Mouse (Mus musculus) heart, adult 2 months (tissue): ENCODE measurements around the gene Asah2.

Experiments used
- CTCF ChIP-seq: fragments of 200-600 bp; IDR thresholded peaks from 2 replicates; pipeline ENCODE4 v1.8.1; 2022; ENCODE audit warnings: antibody characterized with exemption, mild to moderate bottlenecking, moderate library complexity
- POLR2A ChIP-seq: fragments of 200-500 bp; IDR thresholded peaks from 2 replicates; pipeline ENCODE4 v1.6.1; 2011; ENCODE audit warnings: mild to moderate bottlenecking, low read depth, low read length, control low read depth; ENCODE audit not compliant: insufficient read depth

GRCm38 (mm10) chr19:32129281-32129680 is 21.3 kb upstream of the Asah2 start:
- TF ChIP-seq POLR2A (no peak), CTCF (no peak)
